Mouse (Mus musculus) thymus, postnatal 4 days (tissue): ENCODE data around the gene Olfr458.
"Not testable (repeated sequence)": the region's sequence is repeated elsewhere in the genome, so short reads cannot be mapped to it uniquely, and the experiment has no call there.

Experiments
- DNase-seq: peaks from one replicate; pipeline ENCODE4 v3.0.0; 2021

The Olfr458 gene

GRCm38 (mm10) chr6:42465096-42465495 is at the start of gene Olfr458:
Gene Olfr458, minus strand, starts transcription at chr6:42465196.
- DNase-seq: no peak

- no peak for DNase-seq
These were observed 48.5 kb upstream of the Olfr458 start for GRCm38 (mm10) chr6:42513461-42513860.

GRCm38 (mm10) chr6:42509311-42509710 is 44.3 kb upstream of the Olfr458 start:
- DNase-seq: no peak

DNA sequence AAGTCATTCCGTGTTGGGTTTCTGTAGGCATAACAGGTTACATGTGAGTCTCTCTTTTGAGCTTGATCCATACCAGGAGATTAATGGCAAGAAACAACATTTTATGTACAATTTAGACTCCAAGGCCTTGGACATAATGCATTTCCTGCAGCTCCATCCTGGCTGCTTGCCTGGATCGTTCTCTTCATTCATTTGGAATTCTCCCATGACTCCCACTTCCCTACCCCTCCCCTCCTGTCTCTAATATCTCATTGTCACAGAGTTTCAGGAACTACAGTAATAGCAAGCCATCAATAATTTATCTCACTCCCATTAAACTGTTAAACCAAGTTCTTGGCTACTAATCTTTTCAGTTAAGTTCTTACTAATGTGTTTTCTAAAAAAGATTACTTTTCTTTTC is 38.5 kb upstream of the Olfr458 start:
- no peak for DNase-seq

- DNase-seq: no peak
These were observed 24.7 kb upstream of the Olfr458 start for GRCm38 (mm10) chr6:42489731-42490130.

DNA sequence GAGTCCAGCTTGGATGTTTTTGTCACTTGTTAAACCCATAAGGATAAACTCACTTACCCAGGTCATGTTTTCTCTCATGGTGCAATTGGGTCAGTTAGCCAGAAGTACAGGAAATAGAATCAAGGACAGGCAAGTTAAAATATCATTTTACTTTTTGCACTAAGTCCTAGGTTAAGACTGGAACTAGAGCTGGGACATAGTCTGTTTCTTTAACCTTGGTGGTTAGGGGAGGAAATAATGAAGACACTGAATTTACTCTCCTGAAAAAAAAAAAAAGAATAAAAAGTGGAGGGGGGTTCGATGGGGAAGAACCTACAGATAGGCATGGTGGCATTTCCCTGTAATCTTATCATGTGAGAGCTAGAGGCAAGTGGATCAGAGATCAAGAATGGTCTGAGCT is 22.1 kb upstream of the Olfr458 start, which contains the start of gene Olfr456:
Olfr456 (minus strand) TSS at position 101 of the 400 bp plus-strand sequence.
- DNase-seq: no peak

DNA sequence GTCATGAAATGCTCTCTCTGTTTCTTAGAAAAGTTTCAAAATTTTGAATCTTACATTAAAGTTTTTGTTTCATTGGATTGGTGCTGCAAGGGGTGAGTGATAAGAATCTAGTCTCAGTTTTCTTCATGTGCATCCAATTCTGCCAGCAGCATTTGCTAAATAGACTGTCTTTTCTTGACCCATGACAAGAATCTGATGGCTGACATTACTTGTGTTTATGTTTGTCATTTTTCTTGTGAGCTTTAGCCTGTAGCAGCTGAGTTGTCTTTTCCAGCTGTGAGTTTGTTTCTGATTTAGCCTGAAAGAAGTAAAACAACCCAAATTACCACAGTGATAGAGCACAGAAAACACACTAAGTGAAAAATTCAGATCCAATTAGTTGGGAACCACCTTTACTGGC is 19.6 kb upstream of the Olfr458 start:
- no peak for DNase-seq

- DNase-seq: no peak
These were observed 11.2 kb upstream of the Olfr458 start, which contains the start of gene Olfr457 for GRCm38 (mm10) chr6:42476235-42476634. Gene Olfr457, minus strand, starts transcription at chr6:42476335.

DNA sequence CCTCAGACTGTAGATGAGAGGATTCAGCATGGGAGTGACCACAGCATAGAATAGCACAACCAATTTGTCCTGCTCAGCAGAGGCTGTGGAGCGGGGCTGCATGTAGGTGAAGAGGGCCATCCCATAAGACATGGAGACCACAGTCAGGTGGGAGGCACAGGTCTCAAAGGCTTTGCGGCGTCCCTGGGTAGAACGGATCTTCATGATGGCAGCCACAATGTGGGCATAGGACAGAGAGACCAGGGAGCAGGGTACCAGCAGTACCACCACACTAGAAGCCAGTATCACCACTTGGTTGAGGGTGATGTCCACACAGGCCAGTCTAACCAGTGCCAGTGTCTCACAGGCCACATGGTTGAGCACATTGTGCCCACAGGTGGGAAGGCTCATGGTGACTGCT is 6.3 kb upstream of the Olfr458 start:
- not testable (repeated sequence) for DNase-seq

- DNase-seq: no peak
These were observed 5.5 kb upstream of the Olfr458 start for GRCm38 (mm10) chr6:42470542-42470941.

DNA sequence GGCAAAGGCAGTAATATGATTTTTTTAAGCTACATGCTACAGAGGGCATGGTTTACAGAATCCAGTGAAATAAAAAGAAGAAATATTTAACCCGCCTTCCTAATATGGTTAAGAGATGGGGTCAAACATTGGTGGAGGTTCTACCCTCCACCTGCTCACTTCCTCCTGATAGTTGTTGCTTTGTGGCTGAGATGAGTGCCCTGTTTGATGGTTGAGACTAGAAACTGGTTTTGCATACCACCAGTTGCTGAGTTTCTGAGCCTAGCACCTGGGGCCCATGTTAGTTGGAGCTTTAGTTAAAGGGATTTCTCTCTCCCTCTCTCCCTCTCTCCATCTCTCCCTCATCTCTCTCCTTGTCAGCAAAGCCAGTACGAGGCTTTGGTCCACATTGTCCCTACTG is 17.6 kb downstream of the Olfr458 start:
- DNase-seq: no peak

GRCm38 (mm10) chr6:42444491-42444890 is 20.5 kb downstream of the Olfr458 start:
- no peak for DNase-seq

DNA sequence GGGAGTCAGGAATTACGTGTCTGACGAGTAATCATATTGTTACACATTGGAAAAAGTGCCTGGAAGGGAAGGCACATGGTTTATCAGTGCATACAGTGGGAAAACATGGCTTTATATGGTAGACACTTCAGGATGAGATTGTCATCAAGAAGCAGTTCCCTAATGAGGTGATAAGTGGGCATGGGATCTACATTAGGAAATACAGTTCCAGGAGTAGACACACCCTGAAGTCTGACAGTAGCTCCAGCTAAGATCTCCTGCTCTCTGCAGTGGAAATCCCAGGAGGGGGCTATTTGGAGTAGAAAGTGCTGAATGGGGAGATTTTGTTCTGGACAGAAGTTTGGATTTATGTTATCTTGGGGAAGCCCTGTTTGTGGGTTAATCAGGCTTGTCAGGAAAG is 23.6 kb downstream of the Olfr458 start:
- no peak for DNase-seq

DNA sequence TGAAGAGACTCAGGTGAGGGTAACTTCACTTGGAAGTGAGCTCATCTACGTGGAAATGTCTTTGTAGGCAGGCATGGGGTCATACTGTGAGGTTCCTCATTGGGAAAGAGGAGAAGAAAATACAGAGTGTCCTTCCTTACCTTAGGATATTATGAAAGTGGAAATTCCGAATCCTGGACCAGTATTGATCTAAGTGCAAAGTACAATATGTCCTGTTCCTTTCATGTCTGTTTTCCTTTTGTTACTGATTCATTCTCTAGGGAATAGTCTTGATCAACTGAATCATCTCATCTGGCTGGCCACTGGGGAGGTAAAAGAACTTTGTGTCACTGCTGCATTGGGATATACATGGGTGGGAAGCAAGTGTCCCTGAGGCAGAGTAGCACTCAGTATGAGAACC is 29.5 kb downstream of the Olfr458 start:
- no peak for DNase-seq

DNA sequence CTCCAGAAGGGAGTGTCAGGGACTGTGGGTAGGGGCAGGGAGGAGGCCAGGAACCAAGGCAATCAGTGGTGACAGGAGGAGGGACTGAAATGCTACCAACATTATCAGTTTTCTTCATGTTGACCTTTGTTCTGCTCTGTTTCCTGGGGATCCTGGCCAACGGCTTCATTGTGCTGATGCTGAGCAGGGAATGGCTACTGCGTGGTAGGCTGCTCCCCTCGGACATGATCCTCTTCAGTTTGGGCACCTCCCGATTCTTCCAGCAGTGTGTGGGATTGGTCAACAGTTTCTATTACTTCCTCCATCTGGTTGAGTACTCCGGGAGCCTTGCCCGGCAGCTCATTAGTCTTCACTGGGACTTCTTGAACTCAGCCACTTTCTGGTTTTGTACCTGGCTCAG is 30.6 kb downstream of the Olfr458 start, which contains the start of gene Tas2r126:
Tas2r126 (plus strand) TSS at position 90 of the 400 bp plus-strand sequence.
- no peak for DNase-seq

DNA sequence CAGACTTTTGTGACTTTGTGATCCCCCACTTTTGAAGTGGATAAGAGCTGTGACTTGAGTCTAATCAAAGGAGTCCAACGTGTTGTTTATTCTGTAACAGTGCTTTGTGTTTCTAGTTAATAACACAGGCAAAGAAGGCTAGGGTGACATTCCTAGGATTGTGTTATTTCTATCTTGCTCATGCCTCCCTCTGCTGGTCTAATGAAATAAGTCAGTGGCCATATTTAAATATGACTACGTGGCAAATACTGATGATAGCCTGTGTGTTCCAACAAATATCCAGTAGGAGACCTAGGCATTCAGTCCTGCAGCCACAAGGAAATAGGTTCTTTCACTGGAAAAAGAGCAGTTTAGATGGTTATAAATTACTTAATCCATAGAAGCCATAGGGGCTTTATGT is 31.4 kb downstream of the Olfr458 start:
- no peak for DNase-seq

DNA sequence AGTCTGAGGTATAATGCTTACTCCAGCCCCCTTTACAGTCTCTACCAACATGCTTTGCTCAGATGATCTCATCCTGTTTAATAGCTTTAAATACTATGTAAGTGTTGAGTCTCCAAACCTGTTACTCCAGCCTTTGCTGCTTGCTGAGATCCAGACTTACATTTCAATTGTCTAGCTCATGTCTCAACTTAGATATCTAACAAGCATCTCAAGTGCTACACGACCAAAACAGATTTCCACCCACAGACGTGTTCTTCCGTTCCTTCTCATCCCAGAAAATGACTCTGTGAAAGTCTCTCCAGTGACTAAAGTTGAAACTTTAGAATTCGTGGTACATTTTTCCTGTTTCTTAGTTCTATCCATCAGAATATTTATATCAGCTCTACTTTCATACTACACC is 38.7 kb downstream of the Olfr458 start:
- no peak for DNase-seq

DNA sequence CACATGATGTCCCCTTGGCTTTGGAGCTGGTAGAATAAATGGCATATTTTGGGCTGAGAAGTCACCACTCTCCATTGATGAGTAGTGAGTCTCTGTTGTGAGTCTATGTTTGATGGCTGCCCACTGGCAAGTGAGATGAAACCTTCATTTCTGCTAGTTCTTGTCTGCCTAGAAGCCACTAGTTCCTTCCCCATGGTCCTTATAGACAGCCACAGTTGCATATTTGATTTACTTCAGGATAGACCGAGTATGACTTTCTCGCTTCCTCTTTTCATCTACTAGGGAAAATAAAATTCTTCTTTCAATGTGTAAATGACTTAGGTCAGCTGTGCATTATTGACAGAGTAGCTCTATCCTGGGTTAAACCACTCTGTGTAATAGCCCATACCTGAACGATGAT is 40.5 kb downstream of the Olfr458 start:
- DNase-seq: no peak

DNA sequence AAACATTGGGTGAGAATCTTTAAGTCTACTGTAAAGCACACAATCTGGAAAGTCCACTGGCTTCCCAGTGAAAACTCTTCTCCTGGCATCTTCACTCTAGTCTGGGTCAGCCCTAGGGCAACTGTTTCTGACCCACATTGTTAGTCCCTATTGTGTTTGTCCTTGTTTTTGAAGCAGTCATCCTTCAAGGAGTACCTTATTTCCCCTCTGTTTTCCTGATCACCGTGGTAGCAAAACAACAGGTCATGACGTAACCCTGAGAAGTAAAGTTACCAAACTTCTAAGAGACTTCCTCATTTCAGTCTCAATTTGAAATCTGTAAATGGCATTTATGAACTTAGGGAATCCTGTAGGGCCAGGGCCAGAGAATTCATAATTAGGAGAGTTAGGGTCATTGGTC is 43.6 kb downstream of the Olfr458 start:
- no peak for DNase-seq

GRCm38 (mm10) chr6:42419443-42419842 is 45.6 kb downstream of the Olfr458 start:
- no peak for DNase-seq
